Mouse (Mus musculus) CH12.LX (cell line): ENCODE measurements at regions not wholly inside any gene's neighbourhood (a gene's known extent, or its start where the extent isn't known, plus 50 kb on each side); places are given as distances from the start of the nearest gene placed in this dataset.

Source experiments
- DNase-seq: peaks from one replicate; pipeline ENCODE4 v3.0.0-alpha.2; 2013; ENCODE audit errors: extremely low read depth
- H3K27ac ChIP-seq: 2 replicates; pipeline ENCODE4 v1.5.1; 2012; ENCODE audit warnings: low read depth, mild to moderate bottlenecking, control low read depth, moderate library complexity; ENCODE audit not compliant: insufficient read depth
- H3K27me3 ChIP-seq: replicated peaks from 2 replicates; pipeline ENCODE3; 2012; ENCODE audit warnings: inconsistent platforms
- H3K36me3 ChIP-seq, 2 experiments: replicated peaks in 1 of 2; 2 replicates each; pipeline versions ENCODE3 to v1.6.1; 2012; ENCODE audit warnings: inconsistent platforms in 1 of 2, low read length in 1 of 2, mild to moderate bottlenecking in 1 of 2, mixed read lengths in 1 of 2, moderate library complexity in 1 of 2; ENCODE audit not compliant: control insufficient read depth in 1 of 2, insufficient read depth in 1 of 2
- H3K4me1 ChIP-seq, 2 experiments: 2 replicates each; pipeline ENCODE4 v1.6.1; 2012; ENCODE audit warnings: inconsistent platforms in 1 of 2, moderate library complexity in 1 of 2; ENCODE audit not compliant: insufficient read depth in 2 of 2, control insufficient read depth in 1 of 2
- H3K4me2 ChIP-seq: 2 replicates; pipeline ENCODE4 v1.6.1; 2012; ENCODE audit warnings: low read depth, mild to moderate bottlenecking, control low read depth; ENCODE audit not compliant: poor library complexity, insufficient read depth, severe bottlenecking
- H3K4me3 ChIP-seq, 3 experiments: fragments of 150-350 bp in 1 of 3; sonication (generic) in 1 of 3; replicated peaks in 1 of 3; 2 replicates each; pipeline versions ENCODE3 to v1.5.1; 2011 to 2012; ENCODE audit warnings: low read depth in 2 of 3, low read length in 2 of 3, mild to moderate bottlenecking in 2 of 3, moderate library complexity in 2 of 3, control low read depth in 1 of 3, improper control_type of control experiment in 1 of 3, inconsistent platforms in 1 of 3, mixed read lengths in 1 of 3; ENCODE audit not compliant: poor library complexity in 1 of 3
- H3K79me2 ChIP-seq: replicated peaks from 2 replicates; pipeline ENCODE4 v1.6.1; 2012; ENCODE audit warnings: mild to moderate bottlenecking, moderate library complexity; ENCODE audit not compliant: control insufficient read depth, poor library complexity, insufficient read depth, severe bottlenecking; ENCODE audit errors: extremely low read depth
- H3K9ac ChIP-seq: 2 replicates; pipeline ENCODE4 v1.6.1; 2012; ENCODE audit warnings: low read depth, mild to moderate bottlenecking, control low read depth, moderate library complexity; ENCODE audit not compliant: insufficient read depth
- H3K9me3 ChIP-seq: replicated peaks from 2 replicates; pipeline ENCODE3; 2012; ENCODE audit warnings: low read length, inconsistent platforms, mixed read lengths
- CHD1 ChIP-seq: IDR thresholded peaks from 2 replicates; pipeline ENCODE4 v1.6.1; 2012; ENCODE audit warnings: low read depth, low read length, improper control_type of control experiment, inconsistent platforms
- CHD2 ChIP-seq: IDR thresholded peaks from 2 replicates; pipeline ENCODE4 v1.6.1; 2011; ENCODE audit warnings: low read length, improper control_type of control experiment
- ELF1 ChIP-seq: IDR thresholded peaks from 2 replicates; pipeline ENCODE4 v1.6.1; 2014; ENCODE audit warnings: low read depth, mild to moderate bottlenecking, inconsistent platforms, low read length, improper control_type of control experiment
- HCFC1 ChIP-seq: IDR thresholded peaks from 2 replicates; pipeline ENCODE4 v1.6.1; 2012; ENCODE audit warnings: low read depth, mild to moderate bottlenecking, inconsistent platforms, low read length, improper control_type of control experiment
- JUN ChIP-seq: IDR thresholded peaks from 2 replicates; pipeline ENCODE4 v1.6.1; 2011; ENCODE audit warnings: low read depth, mild to moderate bottlenecking, low read length, improper control_type of control experiment, moderate library complexity; ENCODE audit not compliant: insufficient read depth
- MAFK ChIP-seq: IDR thresholded peaks from 2 replicates; pipeline ENCODE4 v1.6.1; 2011; ENCODE audit warnings: low read length, improper control_type of control experiment; ENCODE audit not compliant: insufficient replicate concordance
- MAZ ChIP-seq: IDR thresholded peaks from 2 replicates; pipeline ENCODE4 v1.6.1; 2012; ENCODE audit warnings: low read depth, mild to moderate bottlenecking, inconsistent platforms, low read length, improper control_type of control experiment, moderate library complexity
- RCOR1 ChIP-seq: conservative IDR thresholded peaks from 2 replicates; pipeline ENCODE4 v1.6.1; 2012; ENCODE audit warnings: low read depth, mild to moderate bottlenecking, inconsistent platforms, low read length, improper control_type of control experiment
- TCF12 ChIP-seq: IDR thresholded peaks from 2 replicates; pipeline ENCODE4 v1.6.1; 2014; ENCODE audit warnings: low read depth, mild to moderate bottlenecking, inconsistent platforms, low read length, improper control_type of control experiment
- UBTF ChIP-seq: IDR thresholded peaks from 2 replicates; pipeline ENCODE4 v1.6.1; 2012; ENCODE audit warnings: low read depth, mild to moderate bottlenecking, inconsistent platforms, low read length, improper control_type of control experiment, moderate library complexity
- ZC3H11A ChIP-seq: IDR thresholded peaks from 2 replicates; pipeline ENCODE4 v1.6.1; 2012; ENCODE audit warnings: low read depth, mild to moderate bottlenecking, inconsistent platforms, low read length, improper control_type of control experiment
- dilution Hi-C: fragments of 300-500 bp; cut with MboI; formaldehyde crosslinking; loops from 2 replicates; pipeline ENCODE4 v1.14.3; 2020; ENCODE audit warnings: low sequenced_read_pairs; ENCODE audit not compliant: extremely low pct_unique_long_range_greater_than_20kb, extremely low pct_ligation_motif_present
- in situ Hi-C: fragments of 300-500 bp; cut with MboI; formaldehyde crosslinking; loops from 3 replicates; pipeline ENCODE4 v1.14.3; 2019; ENCODE audit warnings: low sequenced_read_pairs, low pct_ligation_motif_present, low pct_unique_long_range_greater_than_20kb, mixed read lengths

DNA sequence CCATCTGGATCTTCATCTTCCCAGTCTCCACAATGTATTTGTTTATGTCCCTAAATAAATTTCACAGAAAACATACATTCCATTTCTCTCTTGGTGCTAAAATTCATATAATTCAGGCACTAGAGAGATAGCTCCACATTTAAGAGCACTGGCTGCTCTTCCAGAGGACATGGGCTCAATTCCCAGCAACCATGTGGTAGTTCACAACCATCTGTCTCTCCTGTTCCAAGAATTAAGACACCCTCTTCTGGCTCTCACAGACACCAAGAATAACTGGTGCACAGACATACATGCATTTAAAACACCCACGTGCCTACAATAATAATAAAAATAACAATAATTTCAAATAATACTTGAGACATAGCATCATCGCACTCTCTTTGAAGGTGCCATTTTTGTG lies 347.8 kb downstream of the Meis1 start:
- H3K4me2 ChIP-seq: no peak overlapping the region
- TF ChIP-seq CHD1: no peak
- no peak overlapping the region for H3K4me3 ChIP-seq

DNA sequence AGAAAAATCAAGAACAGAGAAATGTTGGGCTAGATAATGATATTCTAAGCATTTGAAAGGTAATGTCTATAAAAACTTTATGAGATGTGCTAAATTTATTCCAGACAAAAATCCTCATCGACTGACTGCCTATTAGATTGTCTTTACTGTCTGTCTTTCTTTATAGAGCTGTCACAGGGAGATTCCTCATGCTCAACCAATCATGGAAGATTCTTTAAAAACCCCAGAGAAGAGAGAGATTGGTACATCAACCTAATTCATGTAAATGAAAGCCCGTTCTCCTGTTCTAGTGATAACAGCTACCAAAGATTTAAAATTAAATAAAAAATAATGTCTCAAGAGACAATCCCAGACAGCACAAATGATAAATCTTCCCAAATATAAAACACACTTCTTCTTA lies 349.5 kb downstream of the Meis1 start:
- no peaks in the 10 kb centered on the region for H3K27me3 ChIP-seq
- H3K4me3 ChIP-seq: no peak overlapping the region
- peaks cover 2% of the 10 kb centered on the region for H3K9me3 ChIP-seq
- no peak overlapping the region for H3K4me2 ChIP-seq
- H3K79me2 ChIP-seq: no peaks in the 10 kb centered on the region
- H3K27ac ChIP-seq: no peak overlapping the region
- dilution Hi-C loops: no loop called here
- no peak for TF ChIP-seq UBTF
- TF ChIP-seq TCF12: no peak
- TF ChIP-seq MAZ: no peak
- TF ChIP-seq CHD1: no peak
- H3K9ac ChIP-seq: no peak overlapping the region
- no peaks in the 10 kb centered on the region for H3K36me3 ChIP-seq
- no peaks in the 10 kb centered on the region for H3K4me1 ChIP-seq
- in situ Hi-C loops: no loop called here
- no peak for DNase-seq

More for the DNA sequence above, 347.8 kb downstream of the Meis1 start:
- dilution Hi-C loops: no loop called here
- peaks cover 2% of the 10 kb centered on the region for H3K9me3 ChIP-seq
- in situ Hi-C loops: no loop called here
- no peaks in the 10 kb centered on the region for H3K36me3 ChIP-seq
- no peak overlapping the region for H3K27ac ChIP-seq
- no peaks in the 10 kb centered on the region for H3K27me3 ChIP-seq
- no peaks in the 10 kb centered on the region for H3K4me1 ChIP-seq
- H3K79me2 ChIP-seq: no peaks in the 10 kb centered on the region
- no peak for DNase-seq
- no peak overlapping the region for H3K9ac ChIP-seq

DNA sequence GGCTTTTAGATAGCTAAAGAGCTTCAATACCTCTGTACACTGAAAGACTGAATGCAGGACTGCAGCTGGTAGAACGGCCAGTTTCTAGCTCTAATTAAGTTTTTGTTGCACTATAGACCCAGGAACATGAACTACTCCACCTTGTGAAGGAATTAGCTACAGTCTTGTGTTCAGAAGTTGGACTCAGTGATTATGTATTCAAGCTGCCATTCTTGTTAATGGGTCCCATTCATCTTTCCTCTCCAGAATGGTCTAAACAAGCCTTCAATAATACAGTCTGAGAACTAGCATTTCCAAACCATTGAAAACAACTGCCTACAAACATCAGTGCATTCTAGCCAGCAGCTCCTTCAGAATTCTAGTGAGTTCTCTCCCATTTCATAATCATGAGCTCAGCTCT lies 362.4 kb downstream of the Meis1 start:
- Histone ChIP-seq H3K36me3 (no peaks in the 10 kb centered on the region), H3K9ac (no peak overlapping the region)
- in situ Hi-C loops (no loop called here), dilution Hi-C loops (no loop called here)
- TF ChIP-seq JUN (no peak), MAFK (no peak), TCF12 (no peak), HCFC1 (no peak), ZC3H11A (no peak), CHD2 (no peak), RCOR1 (no peak), UBTF (no peak), CHD1 (no peak), ELF1 (no peak)
- TF ChIP-seq, all 38 proteins: peak for 0
- Histone ChIP-seq H3K4me2 (no peak overlapping the region), H3K27ac (no peak overlapping the region), H3K27me3 (no peaks in the 10 kb centered on the region), H3K4me1 (no peaks in the 10 kb centered on the region), H3K4me3 (no peak overlapping the region), H3K79me2 (no peaks in the 10 kb centered on the region), H3K9me3 (no peaks in the 10 kb centered on the region)
- DNase-seq: no peak
